Mouse (Mus musculus) stomach, postnatal 0 days (tissue): ENCODE measurements at regions not wholly inside any gene's neighbourhood (a gene's known extent, or its start where the extent isn't known, plus 50 kb on each side); places are given as distances from the start of the nearest gene placed in this dataset.
A peak's percentile ranks its signal among the peaks of the same experiment; 100 is the strongest.

Experiments used
- ATAC-seq: fragments of 200-750 bp; cut with Nextera tagmentation; 2 replicates; pipeline ENCODE4 v1.8.0; 2017; ENCODE audit not compliant: low FRiP score, low TSS enrichment
- DNase-seq: peaks from one replicate; pipeline ENCODE4 v3.0.0-alpha.2; 2016; ENCODE audit warnings: low spot score
- H3K27ac ChIP-seq: fragments of 300-500 bp; sonication (generic); replicated peaks from 2 replicates; pipeline ENCODE4 v1.5.1; 2014; ENCODE audit warnings: mild to moderate bottlenecking, control low read depth
- H3K27me3 ChIP-seq: fragments of 300-500 bp; sonication (generic); 2 replicates; pipeline ENCODE4 v1.6.1; 2014; ENCODE audit warnings: low read length; ENCODE audit not compliant: control insufficient read depth, insufficient read depth
- H3K36me3 ChIP-seq: fragments of 300-500 bp; sonication (generic); 2 replicates; pipeline ENCODE4 v1.6.1; 2014; ENCODE audit warnings: low read length, mixed read lengths; ENCODE audit not compliant: control insufficient read depth, insufficient read depth
- H3K4me1 ChIP-seq: fragments of 300-500 bp; sonication (generic); replicated peaks from 2 replicates; pipeline ENCODE4 v1.6.1; 2014; ENCODE audit warnings: antibody characterized with exemption; ENCODE audit not compliant: control insufficient read depth, insufficient read depth
- H3K4me2 ChIP-seq: fragments of 300-500 bp; sonication (generic); replicated peaks from 2 replicates; pipeline ENCODE4 v1.6.1; 2014; ENCODE audit warnings: low read depth, mild to moderate bottlenecking, control low read depth, moderate library complexity
- H3K4me3 ChIP-seq: fragments of 300-500 bp; sonication (generic); 2 replicates; pipeline ENCODE4 v1.5.1; 2014; ENCODE audit warnings: low read depth, low read length, control low read depth
- H3K9ac ChIP-seq: fragments of 300-500 bp; sonication (generic); 2 replicates; pipeline ENCODE4 v1.6.1; 2014; ENCODE audit warnings: mild to moderate bottlenecking, low read length, control low read depth, mixed read lengths
- H3K9me3 ChIP-seq: fragments of 300-500 bp; sonication (generic); 2 replicates; pipeline ENCODE4 v1.6.1; 2016; ENCODE audit warnings: low read length; ENCODE audit not compliant: control insufficient read depth
- CTCF ChIP-seq: IDR thresholded peaks from 2 replicates; pipeline ENCODE4 v1.5.1; 2016; ENCODE audit warnings: antibody characterized with exemption, low read depth, mild to moderate bottlenecking, moderate library complexity
- EP300 ChIP-seq: optimal IDR thresholded peaks from 2 replicates; pipeline ENCODE3; 2016; ENCODE audit warnings: antibody characterized with exemption
- WGBS: fragments of 180-500 bp; shearing (Covaris S2); extraction: QIAGEN DNeasy Blood & Tissue Kit; methylation state at CpG from one replicate; pipeline ENCODE4 v1.1.7; 2014; 5-methylcytosine and 5-hydroxymethylcytosine counted together

GRCm38 (mm10) chr11:40624126-40624778, 70.8 kb downstream of the Mat2b start:
- no peak for ATAC-seq
- Histone ChIP-seq H3K4me3 (no peak overlapping the region), H3K27ac (no peak overlapping the region), H3K4me2 (no peak overlapping the region), H3K9me3 (no peaks in the 10 kb centered on the region), H3K4me1 (no peaks in the 10 kb centered on the region), H3K9ac (no peak overlapping the region), H3K36me3 (no peaks in the 10 kb centered on the region), H3K27me3 (no peaks in the 10 kb centered on the region)
- no peak for DNase-seq
- TF ChIP-seq EP300, result no peak
- no peak for TF ChIP-seq CTCF
- 80% methylated on average over 3 of the region's 3 CpGs for WGBS

GRCm38 (mm10) chr11:40620036-40620435, 75.0 kb downstream of the Mat2b start:
- ATAC-seq, result no peak
- H3K27ac ChIP-seq, result no peak overlapping the region
- H3K9me3 ChIP-seq, result no peaks in the 10 kb centered on the region
- TF ChIP-seq EP300, result no peak
- no peaks in the 10 kb centered on the region for H3K4me1 ChIP-seq
- no peak overlapping the region for H3K4me2 ChIP-seq
- no peaks in the 10 kb centered on the region for H3K27me3 ChIP-seq
- no peak overlapping the region for H3K9ac ChIP-seq
- H3K36me3 ChIP-seq, result no peaks in the 10 kb centered on the region
- DNase-seq, result no peak
- 55% methylated on average over 7 of the region's 7 CpGs for WGBS
- H3K4me3 ChIP-seq, result no peak overlapping the region

GRCm38 (mm10) chr11:40603008-40603407, 92.0 kb downstream of the Mat2b start:
- WGBS, result 93% methylated on average over 9 of the region's 9 CpGs
- Histone ChIP-seq H3K4me1 (no peaks in the 10 kb centered on the region), H3K27me3 (no peaks in the 10 kb centered on the region), H3K27ac (no peak overlapping the region), H3K9ac (no peak overlapping the region), H3K36me3 (no peaks in the 10 kb centered on the region), H3K9me3 (no peaks in the 10 kb centered on the region), H3K4me2 (no peak overlapping the region), H3K4me3 (no peak overlapping the region)
- no peak for TF ChIP-seq EP300
- no peak for TF ChIP-seq CTCF
- DNase-seq (no peak), ATAC-seq (no peak)

- TF ChIP-seq CTCF (peak; percentile 86), EP300 (no peak)
- DNase-seq (no peak), ATAC-seq (no peak)
- WGBS, result 0% methylated on average over 1 of the region's 1 CpGs
- Histone ChIP-seq H3K27me3 (no peaks in the 10 kb centered on the region), H3K36me3 (no peaks in the 10 kb centered on the region), H3K27ac (no peak overlapping the region), H3K9ac (no peak overlapping the region), H3K4me2 (no peak overlapping the region), H3K4me3 (no peak overlapping the region), H3K4me1 (no peaks in the 10 kb centered on the region), H3K9me3 (no peaks in the 10 kb centered on the region)
Measured at GRCm38 (mm10) chr11:40601572-40601909, 93.5 kb downstream of the Mat2b start.

- H3K9me3 ChIP-seq, result no peaks in the 10 kb centered on the region
- WGBS, result 19% methylated on average over 11 of the region's 11 CpGs
- TF ChIP-seq CTCF, result no peak
- TF ChIP-seq EP300, result no peak
Measured at GRCm38 (mm10) chr11:40600773-40601571, 94.0 kb downstream of the Mat2b start.

More at GRCm38 (mm10) chr11:40600773-40601571, 94.0 kb downstream of the Mat2b start:
- Histone ChIP-seq H3K36me3 (no peaks in the 10 kb centered on the region), H3K4me1 (no peaks in the 10 kb centered on the region), H3K9ac (no peak overlapping the region), H3K4me2 (no peak overlapping the region), H3K27me3 (no peaks in the 10 kb centered on the region), H3K27ac (no peak overlapping the region), H3K4me3 (no peak overlapping the region)
- ATAC-seq, result no peak
- no peak for DNase-seq
